Mouse (Mus musculus): Measurements from ENCODE around the gene B4galnt4. TPM values are rescaled to one million over a fixed set of nuclear protein-coding genes. Genes with fewer than 3 reads are reported as not detected.

The B4galnt4 gene
- polyA plus RNA-seq, 1 experiment from 2014 or later = 44.1 TPM

GRCm38 (mm10) chr7:141052016-141052415, 8.9 kb upstream of the B4galnt4 start:
- no peaks in the 10 kb centered on the region; the same call in 1 of the 2 replicates for H3K9me3 ChIP-seq (ENCODE audit: control insufficient read depth, low read length)
- no peak overlapping the region for H3K4me2 ChIP-seq (ENCODE audit: low read length)
- DNase-seq (no peak), ATAC-seq (ENCODE audit: low FRiP score, low TSS enrichment) (no peak)
- no peak overlapping the region for H3K4me3 ChIP-seq (replicated peaks; ENCODE audit: low read depth, low read length)
- whole genome bisulfite sequencing = 93% methylated on average over 4 of the region's 4 CpGs
- H3K27me3 ChIP-seq (ENCODE audit: control insufficient read depth, insufficient read depth, low read length) = no peaks in the 10 kb centered on the region
- H3K4me1 ChIP-seq (ENCODE audit: control insufficient read depth, insufficient read depth, low read length) = peaks cover 9% of the 10 kb centered on the region
- no peak overlapping the region for H3K27ac ChIP-seq (replicated peaks; ENCODE audit: low read depth, low read length)
- H3K36me3 ChIP-seq (ENCODE audit: control insufficient read depth, insufficient read depth, low read length) = no peaks in the 10 kb centered on the region
- H3K9ac ChIP-seq (replicated peaks; ENCODE audit: low read length) = no peak overlapping the region

GRCm38 (mm10) chr7:141052421-141052820, 8.5 kb upstream of the B4galnt4 start:
- ATAC-seq (ENCODE audit: low FRiP score, low TSS enrichment) (no peak), DNase-seq (no peak)
- no peak overlapping the region for H3K27ac ChIP-seq (replicated peaks; ENCODE audit: low read depth, low read length)
- H3K36me3 ChIP-seq (ENCODE audit: control insufficient read depth, insufficient read depth, low read length) = no peaks in the 10 kb centered on the region
- 86% methylated on average over 2 of the region's 2 CpGs for WGBS
- no peaks in the 10 kb centered on the region; the same call in 1 of the 2 replicates for H3K9me3 ChIP-seq (ENCODE audit: control insufficient read depth, low read length)
- no peak overlapping the region for H3K9ac ChIP-seq (replicated peaks; ENCODE audit: low read length)
- peaks cover 7% of the 10 kb centered on the region for H3K4me1 ChIP-seq (ENCODE audit: control insufficient read depth, insufficient read depth, low read length)
- no peak overlapping the region for H3K4me2 ChIP-seq (ENCODE audit: low read length)
- H3K27me3 ChIP-seq (ENCODE audit: control insufficient read depth, insufficient read depth, low read length) = no peaks in the 10 kb centered on the region
- H3K4me3 ChIP-seq (replicated peaks; ENCODE audit: low read depth, low read length) = no peak overlapping the region

DNA sequence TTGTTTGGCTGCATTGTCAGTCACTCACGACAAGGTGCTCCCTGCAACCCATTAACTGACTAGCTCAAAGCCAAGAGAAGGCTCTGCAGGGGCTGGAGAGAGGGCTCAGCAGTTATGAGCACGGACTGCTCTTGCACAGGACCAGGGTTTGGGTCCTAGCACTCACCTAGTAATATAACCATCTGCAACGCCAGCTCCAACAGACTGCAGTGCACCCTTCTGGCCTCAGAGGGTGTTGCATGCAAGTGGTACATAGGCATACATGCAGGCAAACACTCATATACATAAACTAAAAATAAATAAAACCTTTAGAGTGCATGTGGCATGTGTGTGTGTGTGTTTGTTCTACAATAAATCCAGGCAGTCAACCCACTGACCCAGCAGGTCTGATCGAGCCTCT, 5.1 kb upstream of the B4galnt4 start:
- 88% methylated on average over 4 of the region's 4 CpGs for WGBS
- no peak for DNase-seq
- Histone ChIP-seq H3K36me3 (ENCODE audit: control insufficient read depth, insufficient read depth, low read length) (no peaks in the 10 kb centered on the region), H3K27ac (replicated peaks; ENCODE audit: low read depth, low read length) (no peak overlapping the region), H3K4me1 (ENCODE audit: control insufficient read depth, insufficient read depth, low read length) (peaks cover 10% of the 10 kb centered on the region), H3K9me3 (ENCODE audit: control insufficient read depth, low read length) (no peaks in the 10 kb centered on the region; the same call in 1 of the 2 replicates), H3K9ac (replicated peaks; ENCODE audit: low read length) (no peak overlapping the region), H3K4me3 (replicated peaks; ENCODE audit: low read depth, low read length) (no peak overlapping the region), H3K27me3 (ENCODE audit: control insufficient read depth, insufficient read depth, low read length) (no peaks in the 10 kb centered on the region), H3K4me2 (ENCODE audit: low read length) (no peak overlapping the region)
- ATAC-seq (ENCODE audit: low FRiP score, low TSS enrichment) = no peak

- Histone ChIP-seq H3K4me3 (replicated peaks; ENCODE audit: low read depth, low read length) (no peak overlapping the region), H3K36me3 (ENCODE audit: control insufficient read depth, insufficient read depth, low read length) (no peaks in the 10 kb centered on the region), H3K9ac (replicated peaks; ENCODE audit: low read length) (no peak overlapping the region), H3K4me1 (ENCODE audit: control insufficient read depth, insufficient read depth, low read length) (peaks cover 15% of the 10 kb centered on the region), H3K4me2 (ENCODE audit: low read length) (no peak overlapping the region), H3K27ac (replicated peaks; ENCODE audit: low read depth, low read length) (no peak overlapping the region), H3K27me3 (ENCODE audit: control insufficient read depth, insufficient read depth, low read length) (no peaks in the 10 kb centered on the region), H3K9me3 (ENCODE audit: control insufficient read depth, low read length) (no peaks in the 10 kb centered on the region; the same call in 1 of the 2 replicates)
- no peak for ATAC-seq (ENCODE audit: low FRiP score, low TSS enrichment)
- DNase-seq = no peak
- WGBS = 93% methylated on average over 6 of the region's 6 CpGs
These were observed 3.9 kb upstream of the B4galnt4 start for GRCm38 (mm10) chr7:141056976-141057375.

DNA sequence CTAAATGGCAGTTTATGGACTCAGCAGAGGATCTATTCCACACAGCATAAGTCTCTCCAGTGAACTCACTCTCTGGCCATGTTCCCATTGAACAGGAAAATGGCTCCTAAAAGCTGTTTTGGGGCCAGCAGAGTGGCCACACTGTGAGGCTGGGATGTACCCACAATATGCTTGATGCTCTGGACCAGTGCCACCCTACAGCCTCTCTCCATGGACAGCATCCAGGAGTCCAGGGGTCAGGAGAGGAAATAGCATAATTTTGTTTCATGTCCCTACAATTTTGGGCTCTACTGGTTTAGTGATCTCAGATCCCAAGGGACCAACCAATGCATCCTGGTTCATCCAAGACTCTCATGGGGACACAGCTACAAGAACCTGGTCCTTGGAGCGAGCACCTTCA, 3.4 kb upstream of the B4galnt4 start:
- no peak overlapping the region for H3K4me2 ChIP-seq (ENCODE audit: low read length)
- no peaks in the 10 kb centered on the region for H3K27me3 ChIP-seq (ENCODE audit: control insufficient read depth, insufficient read depth, low read length)
- H3K9ac ChIP-seq (replicated peaks; ENCODE audit: low read length) = no peak overlapping the region
- H3K27ac ChIP-seq (replicated peaks; ENCODE audit: low read depth, low read length) = no peak overlapping the region
- peaks cover 21% of the 10 kb centered on the region for H3K4me1 ChIP-seq (ENCODE audit: control insufficient read depth, insufficient read depth, low read length)
- H3K36me3 ChIP-seq (ENCODE audit: control insufficient read depth, insufficient read depth, low read length) = no peaks in the 10 kb centered on the region
- H3K4me3 ChIP-seq (replicated peaks; ENCODE audit: low read depth, low read length) = no peak overlapping the region
- DNase-seq = no peak
- no peak for ATAC-seq (ENCODE audit: low FRiP score, low TSS enrichment)
- no peaks in the 10 kb centered on the region; the same call in 1 of the 2 replicates for H3K9me3 ChIP-seq (ENCODE audit: control insufficient read depth, low read length)
- WGBS = 95% methylated on average over 1 of the region's 1 CpGs

DNA sequence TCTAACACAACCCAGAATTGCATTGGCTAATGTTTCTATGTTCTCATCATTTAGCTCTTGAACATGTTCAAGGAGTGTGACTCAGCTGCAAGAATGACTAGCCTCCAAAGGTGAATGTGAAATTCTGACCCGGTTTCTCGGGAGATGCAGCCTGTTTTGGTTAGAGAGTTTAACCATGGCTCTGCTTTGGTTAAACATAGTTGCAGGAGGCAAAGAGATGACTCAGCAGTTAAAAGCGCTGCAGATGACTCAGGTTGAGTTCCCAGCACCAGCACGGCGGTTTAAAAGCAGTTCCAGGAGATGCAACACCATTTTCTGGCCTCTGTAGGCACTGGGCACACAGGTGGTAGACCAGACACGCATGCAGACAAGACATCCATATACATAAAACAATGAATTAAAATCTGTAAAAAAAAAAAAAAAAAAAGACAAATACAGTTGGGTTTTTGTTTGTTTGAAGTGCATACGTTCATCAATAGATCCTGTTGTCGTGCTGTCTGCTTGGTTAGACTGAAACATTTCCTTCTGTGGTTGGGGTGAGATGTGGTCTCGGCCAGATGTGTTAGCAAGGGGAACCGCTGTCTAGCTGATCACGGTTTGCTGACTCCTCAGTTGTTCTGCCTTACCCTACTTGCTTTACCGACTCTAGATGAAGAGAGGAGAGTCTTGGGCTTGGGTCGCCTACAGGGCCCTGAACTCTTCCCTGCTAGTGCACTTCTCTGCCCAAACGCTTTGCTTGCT, 2.1 kb upstream of the B4galnt4 start:
- H3K9ac ChIP-seq (replicated peaks; ENCODE audit: low read length) = no peak overlapping the region
- no peak overlapping the region for H3K4me3 ChIP-seq (replicated peaks; ENCODE audit: low read depth, low read length)
- H3K27ac ChIP-seq (replicated peaks; ENCODE audit: low read depth, low read length) = no peak overlapping the region
- no peak for ATAC-seq (ENCODE audit: low FRiP score, low TSS enrichment)
- DNase-seq = no peak
- H3K27me3 ChIP-seq (ENCODE audit: control insufficient read depth, insufficient read depth, low read length) = no peaks in the 10 kb centered on the region
- no peak overlapping the region for H3K4me2 ChIP-seq (ENCODE audit: low read length)
- no peaks in the 10 kb centered on the region; the same call in 1 of the 2 replicates for H3K9me3 ChIP-seq (ENCODE audit: control insufficient read depth, low read length)
- H3K4me1 ChIP-seq (ENCODE audit: control insufficient read depth, insufficient read depth, low read length) = peaks cover 23% of the 10 kb centered on the region
- WGBS = 96% methylated on average over 14 of the region's 14 CpGs
- H3K36me3 ChIP-seq (ENCODE audit: control insufficient read depth, insufficient read depth, low read length) = peaks cover 8% of the 10 kb centered on the region; the same call in 1 of the 2 replicates

DNA sequence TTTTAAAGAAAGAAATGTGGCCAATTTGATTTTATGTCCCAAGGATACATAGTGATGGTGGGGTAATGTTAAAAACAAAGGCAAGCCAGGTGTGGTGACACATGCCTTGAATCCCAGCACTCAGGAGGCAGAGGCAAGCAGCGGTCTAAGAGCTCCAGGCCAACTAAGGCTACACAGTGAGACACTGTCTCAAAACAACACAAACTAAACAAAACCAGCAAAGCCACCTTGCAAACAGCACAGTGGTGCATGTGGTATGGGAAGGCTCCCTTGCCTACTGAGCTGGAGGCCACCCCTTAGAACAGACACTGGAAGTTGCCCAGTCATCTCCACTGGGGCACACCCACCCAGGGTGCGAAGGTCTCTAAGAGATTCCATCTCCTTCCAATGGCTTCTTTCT, 975 bp upstream of the B4galnt4 start:
- Histone ChIP-seq H3K4me3 (replicated peaks; ENCODE audit: low read depth, low read length) (peak overlapping the region; percentile 85), H3K4me1 (ENCODE audit: control insufficient read depth, insufficient read depth, low read length) (peaks cover 23% of the 10 kb centered on the region), H3K9me3 (ENCODE audit: control insufficient read depth, low read length) (no peaks in the 10 kb centered on the region; the same call in 1 of the 2 replicates), H3K27me3 (ENCODE audit: control insufficient read depth, insufficient read depth, low read length) (no peaks in the 10 kb centered on the region), H3K36me3 (ENCODE audit: control insufficient read depth, insufficient read depth, low read length) (peaks cover 19% of the 10 kb centered on the region), H3K9ac (replicated peaks; ENCODE audit: low read length) (peak overlapping the region; percentile 98), H3K4me2 (ENCODE audit: low read length) (peak overlapping the region; percentile 83), H3K27ac (replicated peaks; ENCODE audit: low read depth, low read length) (peak overlapping the region; percentile 94)
- WGBS = 65% methylated on average over 2 of the region's 2 CpGs
- DNase-seq (no peak), ATAC-seq (ENCODE audit: low FRiP score, low TSS enrichment) (0 out of 2 replicates have a peak, but pooled peaks have one; percentile 1)

GRCm38 (mm10) chr7:141061269-141061692, 377 bp downstream of the B4galnt4 start:
- peak; percentile 53; the same call in 1 of the 2 replicates for ATAC-seq (ENCODE audit: low FRiP score, low TSS enrichment)
- DNase-seq = peak; percentile 71
- under 1% methylated on average over 37 of the region's 37 CpGs for WGBS

DNA sequence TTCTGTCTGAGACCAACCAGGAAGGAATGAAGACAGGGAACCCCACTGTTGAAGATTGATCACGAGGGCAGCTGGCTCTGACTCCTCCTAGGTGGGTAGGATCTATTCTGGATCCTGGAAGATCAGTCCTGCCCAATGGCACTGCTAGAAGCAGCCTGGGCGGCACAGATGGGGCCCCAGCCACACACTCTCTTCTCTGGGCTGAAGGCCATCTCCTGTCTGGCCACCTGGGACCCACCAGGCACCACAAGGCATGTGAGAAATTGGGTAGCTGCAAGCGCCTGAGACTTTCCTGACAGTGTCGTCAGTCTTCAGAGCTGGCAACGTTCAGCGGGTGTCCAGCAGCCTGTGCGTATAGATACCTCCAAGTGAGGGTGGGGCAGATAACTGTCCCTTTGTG, 1.6 kb downstream of the B4galnt4 start:
- Histone ChIP-seq H3K4me1 (ENCODE audit: control insufficient read depth, insufficient read depth, low read length) (peaks cover 23% of the 10 kb centered on the region), H3K9ac (replicated peaks; ENCODE audit: low read length) (peak overlapping the region; percentile 98; the same call in 1 of the 2 replicates), H3K27me3 (ENCODE audit: control insufficient read depth, insufficient read depth, low read length) (no peaks in the 10 kb centered on the region), H3K4me2 (ENCODE audit: low read length) (peak overlapping the region; percentile 83), H3K9me3 (ENCODE audit: control insufficient read depth, low read length) (no peaks in the 10 kb centered on the region), H3K36me3 (ENCODE audit: control insufficient read depth, insufficient read depth, low read length) (peaks cover 45% of the 10 kb centered on the region), H3K4me3 (replicated peaks; ENCODE audit: low read depth, low read length) (no peak overlapping the region), H3K27ac (replicated peaks; ENCODE audit: low read depth, low read length) (no peak overlapping the region)
- WGBS = 88% methylated on average over 7 of the region's 7 CpGs
- DNase-seq (no peak), ATAC-seq (ENCODE audit: low FRiP score, low TSS enrichment) (no peak)

More at GRCm38 (mm10) chr7:141061269-141061692, 377 bp downstream of the B4galnt4 start:
- H3K4me3 ChIP-seq (replicated peaks; ENCODE audit: low read depth, low read length) = peak overlapping the region; percentile 85
- no peaks in the 10 kb centered on the region for H3K27me3 ChIP-seq (ENCODE audit: control insufficient read depth, insufficient read depth, low read length)
- H3K9me3 ChIP-seq (ENCODE audit: control insufficient read depth, low read length) = no peaks in the 10 kb centered on the region
- H3K9ac ChIP-seq (replicated peaks; ENCODE audit: low read length) = peak overlapping the region; percentile 98
- H3K36me3 ChIP-seq (ENCODE audit: control insufficient read depth, insufficient read depth, low read length) = peaks cover 33% of the 10 kb centered on the region
- H3K4me2 ChIP-seq (ENCODE audit: low read length) = peak overlapping the region; percentile 83
- peaks cover 23% of the 10 kb centered on the region for H3K4me1 ChIP-seq (ENCODE audit: control insufficient read depth, insufficient read depth, low read length)
- peak overlapping the region; percentile 94 for H3K27ac ChIP-seq (replicated peaks; ENCODE audit: low read depth, low read length)

All from midbrain, embryonic 14.5 days (tissue).